Mouse (Mus musculus) right cerebral cortex, postnatal 36 days (tissue): ENCODE data around the gene 4930518I15Rik.
"Not testable (repeated sequence)": the region's sequence is repeated elsewhere in the genome, so short reads cannot be mapped to it uniquely, and the experiment has no call there.

Experiments
- DNase-seq, 2 experiments: peaks; one replicate each; pipeline ENCODE4 v3.0.0; 2022; ENCODE audit warnings: low spot score in 2 of 2, mixed read lengths in 1 of 2

4930518I15Rik gene

GRCm38 (mm10) chr2:156857835-156858234, at the start of gene 4930518I15Rik:
4930518I15Rik (minus strand) TSS chr2:156857946.
- no peak for DNase-seq

- DNase-seq, result not testable (repeated sequence)
Measured at GRCm38 (mm10) chr2:156905931-156906330, 48.2 kb upstream of the 4930518I15Rik start.

- DNase-seq, result peak; percentile 63 to 68
Measured at GRCm38 (mm10) chr2:156904976-156905717, 47.4 kb upstream of the 4930518I15Rik start.

- no peak for DNase-seq
Measured at GRCm38 (mm10) chr2:156903367-156903766, 45.6 kb upstream of the 4930518I15Rik start.

- not testable (repeated sequence) for DNase-seq
Measured at GRCm38 (mm10) chr2:156902411-156902810, 44.7 kb upstream of the 4930518I15Rik start.

GRCm38 (mm10) chr2:156901883-156902282, 44.1 kb upstream of the 4930518I15Rik start:
- DNase-seq, result no peak

GRCm38 (mm10) chr2:156901344-156901743, 43.6 kb upstream of the 4930518I15Rik start:
- no peak for DNase-seq

- no peak for DNase-seq
Measured at GRCm38 (mm10) chr2:156899184-156899583, 41.4 kb upstream of the 4930518I15Rik start.

- DNase-seq, result no peak
Measured at GRCm38 (mm10) chr2:156898374-156898773, 40.6 kb upstream of the 4930518I15Rik start.

GRCm38 (mm10) chr2:156897034-156897433, 39.3 kb upstream of the 4930518I15Rik start:
- DNase-seq, result peak; percentile 47 to 56

- DNase-seq, result no peak
Measured at GRCm38 (mm10) chr2:156896384-156896914, 38.7 kb upstream of the 4930518I15Rik start.

- DNase-seq, result no peak
Measured at GRCm38 (mm10) chr2:156894496-156895265, 36.9 kb upstream of the 4930518I15Rik start.

GRCm38 (mm10) chr2:156892821-156893220, 35.1 kb upstream of the 4930518I15Rik start:
- DNase-seq, result no peak

- no peak for DNase-seq
Measured at GRCm38 (mm10) chr2:156892240-156892639, 34.5 kb upstream of the 4930518I15Rik start.

- no peak for DNase-seq
Measured at GRCm38 (mm10) chr2:156888490-156888889, 30.7 kb upstream of the 4930518I15Rik start.

GRCm38 (mm10) chr2:156887017-156887416, 29.3 kb upstream of the 4930518I15Rik start, which contains the start of gene Sla2:
Sla2 (minus strand) TSS chr2:156887192.
- DNase-seq, result no peak

- no peak for DNase-seq
Measured at GRCm38 (mm10) chr2:156886084-156886631, 28.4 kb upstream of the 4930518I15Rik start.

- not testable (repeated sequence) for DNase-seq
Measured at GRCm38 (mm10) chr2:156885666-156886065, 27.9 kb upstream of the 4930518I15Rik start.

GRCm38 (mm10) chr2:156884396-156885211, 26.9 kb upstream of the 4930518I15Rik start:
- DNase-seq, result no peak

- no peak for DNase-seq
Measured at GRCm38 (mm10) chr2:156882431-156883001, 24.8 kb upstream of the 4930518I15Rik start.

GRCm38 (mm10) chr2:156879541-156879940, 21.8 kb upstream of the 4930518I15Rik start:
- no peak for DNase-seq
